Mouse (Mus musculus): ENCODE measurements at regions not wholly inside any gene's neighbourhood (a gene's known extent, or its start where the extent isn't known, plus 50 kb on each side); places are given as distances from the start of the nearest gene placed in this dataset.

GRCm38 (mm10) chr19:60684417-60684816, 71.4 kb upstream of the Nanos1 start:
- intact Hi-C loops (cut with DNase I), result no loop called here

GRCm38 (mm10) chr19:60682283-60682682, 73.5 kb upstream of the Nanos1 start:
- intact Hi-C loops (cut with DNase I), result no loop called here
- DNase-seq (ENCODE audit: extremely low spot score in 1 of 2, low spot score in 2 of 2), result peak in 1 of 2 experiments; percentile 13

More at GRCm38 (mm10) chr19:60684417-60684816, 71.4 kb upstream of the Nanos1 start:
- no peak for DNase-seq (ENCODE audit: extremely low spot score in 1 of 2, low spot score in 2 of 2)

GRCm38 (mm10) chr19:60681481-60681880, 74.3 kb upstream of the Nanos1 start:
- no peak for DNase-seq (ENCODE audit: extremely low spot score in 1 of 2, low spot score in 2 of 2)
- intact Hi-C loops (cut with DNase I), result no loop called here

GRCm38 (mm10) chr19:60678236-60678635, 77.6 kb upstream of the Nanos1 start:
- DNase-seq (ENCODE audit: extremely low spot score in 1 of 2, low spot score in 2 of 2), result no peak
- intact Hi-C loops (cut with DNase I), result no loop called here

GRCm38 (mm10) chr19:60674953-60675472, 80.8 kb upstream of the Nanos1 start:
- DNase-seq (ENCODE audit: extremely low spot score in 1 of 2, low spot score in 2 of 2), result no peak
- intact Hi-C loops (cut with DNase I), result no loop called here

- intact Hi-C loops (cut with DNase I), result no loop called here
These were observed 85.0 kb upstream of the Nanos1 start for GRCm38 (mm10) chr19:60670781-60671180.

GRCm38 (mm10) chr19:60665842-60666241, 85.0 kb upstream of the Cacul1 start:
- DNase-seq (ENCODE audit: extremely low spot score in 1 of 2, low spot score in 2 of 2), result no peak
- intact Hi-C loops (cut with DNase I), result no loop called here

More at GRCm38 (mm10) chr19:60670781-60671180, 85.0 kb upstream of the Nanos1 start:
- DNase-seq (ENCODE audit: extremely low spot score in 1 of 2, low spot score in 2 of 2), result no peak

- intact Hi-C loops (cut with DNase I), result no loop called here
- DNase-seq (ENCODE audit: extremely low spot score in 1 of 2, low spot score in 2 of 2), result no peak
These were observed 70.4 kb upstream of the Cacul1 start for GRCm38 (mm10) chr19:60651102-60651695.

GRCm38 (mm10) chr19:60640065-60640464, 59.2 kb upstream of the Cacul1 start:
- DNase-seq (ENCODE audit: extremely low spot score in 1 of 2, low spot score in 2 of 2), result no peak
- intact Hi-C loops (cut with DNase I), result no loop called here

Measured in left cerebral cortex, postnatal 10 days (tissue).